8 mouse cellular contexts compared by ENCODE assay signal in the genomic region with DNA sequence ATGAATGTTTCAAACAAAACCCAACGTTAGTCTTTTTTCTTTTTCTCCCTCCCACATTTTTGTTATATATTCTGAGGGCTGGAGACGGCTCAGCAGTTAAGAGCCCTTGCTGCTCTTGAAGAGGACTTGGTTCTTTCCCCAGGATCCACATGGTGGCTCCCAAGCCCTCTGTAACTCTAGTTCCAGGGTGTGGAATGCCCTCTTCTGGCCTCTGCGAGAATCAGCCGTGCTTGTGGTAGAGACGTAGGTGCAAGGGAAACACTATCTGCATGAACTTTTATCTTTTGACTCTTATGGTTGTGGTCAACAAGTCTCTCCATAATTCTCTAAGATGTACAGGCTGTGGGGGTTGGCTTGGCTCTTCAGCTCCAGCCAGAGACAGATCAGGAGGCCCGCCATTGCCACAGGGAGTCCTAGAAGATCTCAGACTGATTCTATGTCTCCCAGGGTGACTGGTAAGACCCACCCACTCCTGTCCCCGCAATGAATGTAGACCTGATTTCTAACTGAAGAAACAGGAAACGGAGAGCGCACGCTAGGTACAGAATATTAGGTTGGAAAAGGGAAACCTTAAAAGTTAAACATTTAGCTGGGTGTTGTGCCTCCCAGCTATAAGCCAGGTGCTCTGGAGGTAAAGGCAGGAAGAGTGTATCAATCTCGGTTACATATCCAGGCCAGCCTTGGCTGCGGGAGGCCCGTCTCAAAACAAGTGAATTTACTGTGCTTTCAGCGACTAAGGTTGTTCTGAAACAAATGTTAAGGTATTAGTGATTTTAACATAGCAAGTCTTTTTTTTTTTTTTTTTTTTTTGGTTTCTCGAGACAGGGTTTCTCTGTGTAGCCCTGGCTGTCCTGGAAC. TPM values are rescaled to one million over a fixed set of nuclear protein-coding genes. Genes with fewer than 3 reads are reported as not detected.
DNase-seq lines count a peak whose midpoint lies in the region; ATAC-seq and TF ChIP-seq lines count a peak whose summit lies in the region.

No protein-coding gene starts in this region.

- H3K36me3 ChIP-seq in intestine, postnatal 0 days (ENCODE audit: control insufficient read depth, insufficient read depth) = no peaks in the 10 kb centered on the region
- H3K36me3 ChIP-seq in lung, embryonic 15.5 days = no peaks in the 10 kb centered on the region; the same call in 1 of the 2 replicates
- H3K36me3 ChIP-seq in forebrain, embryonic 14.5 days (ENCODE audit: control insufficient read depth, insufficient read depth, low read length) = peaks cover 11% of the 10 kb centered on the region; the same call in 1 of the 2 replicates

- H3K9ac ChIP-seq in intestine, postnatal 0 days (ENCODE audit: low read depth, low read length) = no peak overlapping the region
- H3K9ac ChIP-seq in lung, embryonic 15.5 days = no peak overlapping the region
- H3K9ac ChIP-seq in forebrain, embryonic 14.5 days (ENCODE audit: low read length) = no peak overlapping the region

- peak; percentile 43 for DNase-seq in ovary, adult 18-20 months (ENCODE audit: low spot score)
- no peak for DNase-seq in ovary, postnatal 10 days (ENCODE audit: low spot score)
- DNase-seq in T-cell, adult 2 months (ENCODE audit: low spot score) = peak; percentile 64
- peak; percentile 34 for DNase-seq in embryo, embryonic 9.5 days (ENCODE audit: extremely low spot score)
- DNase-seq in spleen, postnatal 14 days (ENCODE audit: low spot score in 2 of 2) = peak; percentile 21 to 40
- DNase-seq in forebrain, embryonic 14.5 days (ENCODE audit: low spot score) = no peak

- no peaks in the 10 kb centered on the region for H3K9me3 ChIP-seq in intestine, postnatal 0 days (ENCODE audit: control insufficient read depth)
- no peaks in the 10 kb centered on the region for H3K9me3 ChIP-seq in lung, embryonic 15.5 days
- no peaks in the 10 kb centered on the region for H3K9me3 ChIP-seq in forebrain, embryonic 14.5 days (replicated peaks; ENCODE audit: control insufficient read depth, low read length)

- H3K27me3 ChIP-seq in intestine, postnatal 0 days (replicated peaks; ENCODE audit: control insufficient read depth, insufficient read depth, low read length) = no peaks in the 10 kb centered on the region
- no peaks in the 10 kb centered on the region for H3K27me3 ChIP-seq in lung, embryonic 15.5 days
- H3K27me3 ChIP-seq in forebrain, embryonic 14.5 days (replicated peaks; ENCODE audit: control insufficient read depth, insufficient read depth, low read length) = no peaks in the 10 kb centered on the region

- WGBS in intestine, postnatal 0 days = 45% methylated on average over 14 of the region's 15 CpGs
- 45% methylated on average over 15 of the region's 15 CpGs for WGBS in lung, embryonic 15.5 days
- WGBS in forebrain, embryonic 14.5 days = 67% methylated on average over 14 of the region's 15 CpGs

- no peak overlapping the region; the same call in 1 of the 2 replicates for H3K27ac ChIP-seq in intestine, postnatal 0 days (ENCODE audit: low read depth, low read length)
- peak overlapping the region; percentile 50; the same call in 1 of the 2 replicates for H3K27ac ChIP-seq in lung, embryonic 15.5 days
- no peak overlapping the region for H3K27ac ChIP-seq in forebrain, embryonic 14.5 days (ENCODE audit: low read depth, low read length)

- no peak overlapping the region for H3K4me3 ChIP-seq in intestine, postnatal 0 days (ENCODE audit: low read depth, low read length)
- H3K4me3 ChIP-seq in lung, embryonic 15.5 days = no peak overlapping the region
- H3K4me3 ChIP-seq in forebrain, embryonic 14.5 days (ENCODE audit: low read depth, low read length) = no peak overlapping the region

- TF ChIP-seq CTCF in intestine, postnatal 0 days (IDR thresholded peaks at IDR 0.05; ENCODE audit: low read depth) = peak; percentile 90

- peak; percentile 55; the same call in 1 of the 2 replicates for ATAC-seq in intestine, postnatal 0 days
- ATAC-seq in lung, embryonic 15.5 days (ENCODE audit: borderline replicate concordance, extremely low read depth, low FRiP score, low TSS enrichment) = peak; percentile 47; the same call in 1 of the 2 replicates
- no peak for ATAC-seq in forebrain, embryonic 14.5 days

- H3K4me2 ChIP-seq in intestine, postnatal 0 days (replicated peaks; ENCODE audit: low read depth) = peak overlapping the region; percentile 41; the same call in 1 of the 2 replicates
- H3K4me2 ChIP-seq in lung, embryonic 15.5 days = no peak overlapping the region
- H3K4me2 ChIP-seq in forebrain, embryonic 14.5 days (ENCODE audit: low read length) = no peak overlapping the region

- H3K4me1 ChIP-seq in intestine, postnatal 0 days (replicated peaks; ENCODE audit: control insufficient read depth, insufficient read depth, low read length) = 0 out of 2 replicates have a peak, but pooled peaks cover 5% of the 10 kb centered on the region
- H3K4me1 ChIP-seq in lung, embryonic 15.5 days = peaks cover 6% of the 10 kb centered on the region; the same call in 1 of the 2 replicates
- no peaks in the 10 kb centered on the region for H3K4me1 ChIP-seq in forebrain, embryonic 14.5 days (ENCODE audit: control insufficient read depth, insufficient read depth, low read length)

RNA-seq across cellular contexts. Expression of a gene that starts 14.7 kb away (rescaled TPM):
- 13.5 TPM in 2 replicates for polyA plus RNA-seq in intestine, postnatal 0 days (2015; fragmentation: Nextera tagmentation; extraction: Ambion mirVana)
- polyA plus RNA-seq in lung, embryonic 15.5 days (2015; fragmentation: Nextera tagmentation; extraction: Ambion mirVana) = 17.5 and 18.5 TPM in 2 replicates
- 17.7 and 20.1 TPM in 2 replicates for polyA plus RNA-seq in forebrain, embryonic 14.5 days (2014; fragmentation: Nextera tagmentation; extraction: Ambion mirVana)

RNA-seq across cellular contexts. Expression of a gene that starts 20.9 kb away (rescaled TPM):
- polyA plus RNA-seq in intestine, postnatal 0 days (2015; fragmentation: Nextera tagmentation; extraction: Ambion mirVana) = 16.5 and 19.8 TPM in 2 replicates
- 38.5 and 47.7 TPM in 2 replicates for polyA plus RNA-seq in lung, embryonic 15.5 days (2015; fragmentation: Nextera tagmentation; extraction: Ambion mirVana)
- polyA plus RNA-seq in forebrain, embryonic 14.5 days (2014; fragmentation: Nextera tagmentation; extraction: Ambion mirVana) = 33.0 and 47.7 TPM in 2 replicates

Comparison
In these comparisons a context has a peak if more than half of its experiments do, and no peak if none do; other contexts are left out.
1. DNase-seq: peak in ovary, adult 18-20 months (single experiment), T-cell, adult 2 months (single experiment), embryo, embryonic 9.5 days (single experiment) and spleen, postnatal 14 days (2 of 2); none in ovary, postnatal 10 days (single experiment) and forebrain, embryonic 14.5 days (single experiment).